Mouse (Mus musculus) megakaryocyte, embryonic 14.5 days (primary cell): ENCODE data around the gene Pisd.
"Not testable (repeated sequence)": the region's sequence is repeated elsewhere in the genome, so short reads cannot be mapped to it uniquely, and the experiment has no call there.

Experiments
- FLI1 ChIP-seq: IDR thresholded peaks from 2 replicates; pipeline ENCODE4 v1.6.1; 2012; ENCODE audit warnings: low read length, inconsistent platforms, mixed read lengths
- GATA1 ChIP-seq: IDR thresholded peaks from 3 replicates; pipeline ENCODE4 v1.6.1; 2012; ENCODE audit warnings: mixed read lengths, low read length, inconsistent platforms, borderline replicate concordance

GRCm38 (mm10) chr5:32740850-32741249, 44.6 kb downstream of the Pisd start:
- not testable (repeated sequence) for TF ChIP-seq FLI1, GATA1
